In the genomic region with DNA sequence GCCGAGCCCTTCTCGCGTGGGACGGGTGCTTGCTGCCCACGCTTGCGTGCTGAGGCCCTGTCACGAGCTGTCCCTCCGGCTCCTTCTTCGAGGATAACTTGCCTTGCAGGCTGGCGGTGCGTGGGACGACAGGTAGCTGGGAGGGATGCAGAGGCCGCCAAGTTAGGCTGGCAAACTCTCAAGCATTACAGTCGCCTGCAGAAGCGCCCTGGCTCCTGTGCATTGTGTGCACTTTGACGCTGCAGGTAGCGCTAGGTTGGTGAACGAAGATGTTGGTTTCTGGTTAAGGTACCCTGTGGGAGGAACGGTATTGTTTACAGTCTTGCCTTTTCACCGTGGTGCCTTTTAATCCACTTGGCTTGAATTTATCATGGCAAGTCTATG, we compare ENCODE assay signal across 8 mouse cellular contexts. TPM values are rescaled to one million over a fixed set of nuclear protein-coding genes. Genes with fewer than 3 reads are reported as not detected.
DNase-seq lines count a peak whose midpoint lies in the region; ATAC-seq and TF ChIP-seq lines count a peak whose summit lies in the region.

No protein-coding gene starts in this region.

- no peaks in the 10 kb centered on the region for H3K27me3 ChIP-seq in cerebellum, adult 2 months (ENCODE audit: control insufficient read depth, insufficient read depth, low read length)
- no peaks in the 10 kb centered on the region for H3K27me3 ChIP-seq in spleen, adult 2 months (ENCODE audit: control insufficient read depth, insufficient read depth, low read length)
- no peaks in the 10 kb centered on the region for H3K27me3 ChIP-seq in hindbrain, embryonic 14.5 days (ENCODE audit: control insufficient read depth, insufficient read depth, low read length)
- no peaks in the 10 kb centered on the region for H3K27me3 ChIP-seq in midbrain, embryonic 14.5 days (ENCODE audit: control insufficient read depth, insufficient read depth, low read length)

- H3K4me3 ChIP-seq in cerebellum, adult 2 months (replicated peaks; ENCODE audit: insufficient read depth, low read depth, low read length), result peak overlapping the region; percentile 84
- peak overlapping the region; percentile 74 for H3K4me3 ChIP-seq in spleen, adult 2 months (ENCODE audit: extremely low read depth, insufficient read depth, insufficient read length)
- H3K4me3 ChIP-seq in hindbrain, embryonic 14.5 days (replicated peaks; ENCODE audit: low read length), result peak overlapping the region; percentile 87
- H3K4me3 ChIP-seq in midbrain, embryonic 14.5 days (replicated peaks; ENCODE audit: low read depth, low read length), result peak overlapping the region; percentile 97

- H3K4me2 ChIP-seq in hindbrain, embryonic 14.5 days (replicated peaks), result peak overlapping the region; percentile 80
- H3K4me2 ChIP-seq in midbrain, embryonic 14.5 days (ENCODE audit: low read length), result peak overlapping the region; percentile 72

- peaks cover 7% of the 10 kb centered on the region for H3K36me3 ChIP-seq in spleen, adult 2 months (ENCODE audit: control insufficient read depth, insufficient read depth, low read length)
- peaks cover 23% of the 10 kb centered on the region for H3K36me3 ChIP-seq in hindbrain, embryonic 14.5 days (replicated peaks; ENCODE audit: control insufficient read depth, insufficient read depth)
- H3K36me3 ChIP-seq in midbrain, embryonic 14.5 days (ENCODE audit: control insufficient read depth, insufficient read depth, low read length), result peaks cover 22% of the 10 kb centered on the region

- peak in 1 of 2 experiments; percentile 77 for DNase-seq in cerebellum, adult 2 months
- no peak for DNase-seq in spleen, adult 2 months (ENCODE audit: low read depth in 1 of 2, low spot score in 2 of 2)
- DNase-seq in spleen, adult 12 weeks (ENCODE audit: low spot score), result no peak
- DNase-seq in hindbrain, embryonic 14.5 days (ENCODE audit: low spot score), result no peak
- no peak for DNase-seq in midbrain, embryonic 14.5 days
- no peak for DNase-seq in thymus, postnatal 14 days
- no peak for DNase-seq in gastrocnemius, postnatal 4 days (ENCODE audit: low spot score in 2 of 2)

- 0% methylated on average over 20 of the region's 20 CpGs for WGBS in cerebellum, adult 2 months
- WGBS in spleen, adult 2 months, result under 1% methylated on average over 20 of the region's 20 CpGs
- 1% methylated on average over 20 of the region's 20 CpGs for WGBS in hindbrain, embryonic 14.5 days
- WGBS in midbrain, embryonic 14.5 days, result under 1% methylated on average over 20 of the region's 20 CpGs

- H3K9me3 ChIP-seq in hindbrain, embryonic 14.5 days (ENCODE audit: control insufficient read depth, low read length), result no peaks in the 10 kb centered on the region
- no peaks in the 10 kb centered on the region for H3K9me3 ChIP-seq in midbrain, embryonic 14.5 days (ENCODE audit: control insufficient read depth, low read length)

- ATAC-seq in cerebellum, adult (ENCODE audit: insufficient number of reproducible peaks, low FRiP score, low TSS enrichment), result no peak
- no peak for ATAC-seq in hindbrain, embryonic 14.5 days (ENCODE audit: low FRiP score)
- no peak; the same call in 1 of the 2 replicates for ATAC-seq in midbrain, embryonic 14.5 days (ENCODE audit: low FRiP score, low TSS enrichment)

- H3K27ac ChIP-seq in cerebellum, adult 2 months (ENCODE audit: insufficient read depth, low read length), result peak overlapping the region; percentile 52
- peak overlapping the region; percentile 67 for H3K27ac ChIP-seq in spleen, adult 2 months (ENCODE audit: insufficient read depth, low read length)
- peak overlapping the region; percentile 68 for H3K27ac ChIP-seq in hindbrain, embryonic 14.5 days
- peak overlapping the region; percentile 43 for H3K27ac ChIP-seq in midbrain, embryonic 14.5 days (replicated peaks; ENCODE audit: low read depth, low read length)

- no peak for TF ChIP-seq CTCF in cerebellum, adult 2 months (IDR thresholded peaks at IDR 0.05; ENCODE audit: borderline replicate concordance, insufficient read depth, low read depth, low read length)
- TF ChIP-seq CTCF in spleen, adult 2 months (IDR thresholded peaks at IDR 0.05; ENCODE audit: extremely low read depth, insufficient read depth, insufficient read length, insufficient replicate concordance), result no peak

- H3K9ac ChIP-seq in hindbrain, embryonic 14.5 days, result peak overlapping the region; percentile 90
- peak overlapping the region; percentile 82 for H3K9ac ChIP-seq in midbrain, embryonic 14.5 days (replicated peaks; ENCODE audit: low read length)

- H3K4me1 ChIP-seq in cerebellum, adult 2 months (ENCODE audit: control insufficient read depth, insufficient read depth, low read length), result peaks cover 7% of the 10 kb centered on the region; the same call in 1 of the 2 replicates
- H3K4me1 ChIP-seq in spleen, adult 2 months (ENCODE audit: control insufficient read depth, insufficient read depth, insufficient read length), result peaks cover 2% of the 10 kb centered on the region; the same call in 1 of the 2 replicates
- H3K4me1 ChIP-seq in hindbrain, embryonic 14.5 days (replicated peaks; ENCODE audit: control insufficient read depth, insufficient read depth, low read length), result peaks cover 27% of the 10 kb centered on the region
- peaks cover 27% of the 10 kb centered on the region for H3K4me1 ChIP-seq in midbrain, embryonic 14.5 days (ENCODE audit: control insufficient read depth, insufficient read depth, low read length)

- no peak for TF ChIP-seq POLR2A in cerebellum, adult 2 months (IDR thresholded peaks at IDR 0.05; ENCODE audit: borderline replicate concordance, insufficient read depth, low read length)
- TF ChIP-seq POLR2A in spleen, adult 2 months (IDR thresholded peaks at IDR 0.05; ENCODE audit: low read depth, low read length), result no peak

RNA-seq across cellular contexts. Expression of gene Shprh, which starts 0.5 kb away (rescaled TPM):
- 18.3 and 20.6 TPM in 2 replicates for polyA plus RNA-seq in cerebellum, adult 2 months (2012; rRNA removed)
- 1.5 and 1.6 TPM in 2 replicates for polyA plus RNA-seq in spleen, adult 2 months (2012; rRNA removed)
- polyA plus RNA-seq in hindbrain, embryonic 14.5 days (2014; fragmentation: Nextera tagmentation; extraction: Ambion mirVana), result 26.8 and 27.2 TPM in 2 replicates
- polyA plus RNA-seq in midbrain, embryonic 14.5 days (2014; fragmentation: Nextera tagmentation; extraction: Ambion mirVana), result 25.8 and 33.4 TPM in 2 replicates
- total RNA-seq in gastrocnemius, postnatal 4 days (2021), result 10 to 100 TPM; 14.3 to 16.5 TPM
